Mouse (Mus musculus) lung, embryonic 14.5 days (tissue): ENCODE results near the gene Cachd1. TPM values are rescaled to one million over a fixed set of nuclear protein-coding genes. Genes with fewer than 3 reads are reported as not detected.
A peak's percentile ranks its signal among the peaks of the same experiment; 100 is the strongest.

Experiments
- ATAC-seq: fragments of 200-750 bp; cut with Nextera tagmentation; 2 replicates; pipeline ENCODE4 v1.8.0; 2017; ENCODE audit warnings: mild to moderate bottlenecking, moderate TSS enrichment, moderate library complexity; ENCODE audit not compliant: insufficient read depth
- DNase-seq: peaks from one replicate; pipeline ENCODE4 v3.0.0-alpha.2; 2015
- H3K27ac ChIP-seq: fragments of 300-500 bp; sonication (generic); 2 replicates; pipeline ENCODE4 v1.5.1; 2014; ENCODE audit warnings: low read depth, mild to moderate bottlenecking, moderate library complexity
- H3K27me3 ChIP-seq: fragments of 300-500 bp; sonication (generic); 2 replicates; pipeline ENCODE4 v1.6.1; 2014; ENCODE audit warnings: low read length, control low read depth; ENCODE audit not compliant: insufficient read depth
- H3K36me3 ChIP-seq: fragments of 300-500 bp; sonication (generic); 2 replicates; pipeline ENCODE4 v1.6.1; 2014; ENCODE audit warnings: control low read depth; ENCODE audit not compliant: insufficient read depth
- H3K4me1 ChIP-seq: fragments of 300-500 bp; sonication (generic); 2 replicates; pipeline ENCODE4 v1.6.1; 2014; ENCODE audit warnings: antibody characterized with exemption, control low read depth; ENCODE audit not compliant: insufficient read depth
- H3K4me2 ChIP-seq: fragments of 300-500 bp; sonication (generic); 2 replicates; pipeline ENCODE4 v1.6.1; 2014; ENCODE audit warnings: mild to moderate bottlenecking
- H3K4me3 ChIP-seq: fragments of 300-500 bp; sonication (generic); 2 replicates; pipeline ENCODE4 v1.5.1; 2014; ENCODE audit warnings: low read depth, low read length
- H3K9ac ChIP-seq: fragments of 300-500 bp; sonication (generic); 2 replicates; pipeline ENCODE4 v1.6.1; 2014
- H3K9me3 ChIP-seq: fragments of 300-500 bp; sonication (generic); 2 replicates; pipeline ENCODE4 v1.6.1; 2016; ENCODE audit warnings: low read depth, low read length, control low read depth
- CTCF ChIP-seq: IDR thresholded peaks from 2 replicates; pipeline ENCODE4 v1.5.1; 2016; ENCODE audit warnings: antibody characterized with exemption, low read depth
- WGBS: fragments of 180-500 bp; shearing (Covaris S2); extraction: QIAGEN DNeasy Blood & Tissue Kit; methylation state at CpG from one replicate; pipeline ENCODE4 v1.1.7; 2014; 5-methylcytosine and 5-hydroxymethylcytosine counted together
- polyA plus RNA-seq: library from polyadenylated mRNA; unstranded; fragments of >200 nt; fragmentation: Nextera tagmentation; extraction: Ambion mirVana; gene quantifications from 2 replicates; pipeline ENCODE4 v1.2.1, GENCODE M21; 2014

Gene Cachd1
- polyA plus RNA-seq, 1 experiment from 2014 or later, result 27.9 TPM

DNA sequence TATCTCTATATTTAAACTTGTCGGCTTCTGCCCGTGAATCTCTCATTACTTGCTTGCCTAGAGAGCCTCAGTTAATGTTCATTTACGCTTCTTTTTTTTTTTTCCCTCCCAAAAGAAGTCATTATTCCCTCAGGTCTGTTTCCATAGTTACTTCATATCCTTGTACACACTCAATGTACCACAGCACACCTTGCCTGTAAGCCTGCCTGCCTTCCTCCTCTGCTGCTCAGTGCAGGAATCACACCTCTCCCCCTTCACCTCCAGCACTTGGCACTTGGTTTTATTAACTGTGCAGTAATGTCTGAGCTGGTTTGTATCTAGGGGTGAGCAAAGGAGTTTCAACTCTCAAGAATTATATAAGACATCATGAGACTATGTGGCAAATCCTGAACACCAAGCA lies 121.5 kb downstream of the Cachd1 start:
- DNase-seq (no peak), ATAC-seq (no peak)
- Histone ChIP-seq H3K36me3 (0 out of 2 replicates have a peak, but pooled peaks cover 16% of the 10 kb centered on the region), H3K9me3 (no peaks in the 10 kb centered on the region), H3K4me3 (no peak overlapping the region), H3K27me3 (no peaks in the 10 kb centered on the region), H3K9ac (no peak overlapping the region), H3K4me1 (no peaks in the 10 kb centered on the region), H3K27ac (no peak overlapping the region), H3K4me2 (no peak overlapping the region)
- TF ChIP-seq CTCF, result no peak
- WGBS, result 74% methylated on average over 3 of the region's 3 CpGs

GRCm38 (mm10) chr4:100909694-100910340 lies 133.3 kb downstream of the Cachd1 start:
- Histone ChIP-seq H3K4me3 (no peak overlapping the region), H3K9me3 (no peaks in the 10 kb centered on the region), H3K27me3 (no peaks in the 10 kb centered on the region), H3K4me2 (no peak overlapping the region), H3K27ac (no peak overlapping the region), H3K36me3 (no peaks in the 10 kb centered on the region), H3K4me1 (peaks cover 12% of the 10 kb centered on the region), H3K9ac (no peak overlapping the region)
- 25% methylated on average over 9 of the region's 9 CpGs for WGBS
- peak; percentile 93 for ATAC-seq
- DNase-seq, result peak; percentile 73
- no peak for TF ChIP-seq CTCF

DNA sequence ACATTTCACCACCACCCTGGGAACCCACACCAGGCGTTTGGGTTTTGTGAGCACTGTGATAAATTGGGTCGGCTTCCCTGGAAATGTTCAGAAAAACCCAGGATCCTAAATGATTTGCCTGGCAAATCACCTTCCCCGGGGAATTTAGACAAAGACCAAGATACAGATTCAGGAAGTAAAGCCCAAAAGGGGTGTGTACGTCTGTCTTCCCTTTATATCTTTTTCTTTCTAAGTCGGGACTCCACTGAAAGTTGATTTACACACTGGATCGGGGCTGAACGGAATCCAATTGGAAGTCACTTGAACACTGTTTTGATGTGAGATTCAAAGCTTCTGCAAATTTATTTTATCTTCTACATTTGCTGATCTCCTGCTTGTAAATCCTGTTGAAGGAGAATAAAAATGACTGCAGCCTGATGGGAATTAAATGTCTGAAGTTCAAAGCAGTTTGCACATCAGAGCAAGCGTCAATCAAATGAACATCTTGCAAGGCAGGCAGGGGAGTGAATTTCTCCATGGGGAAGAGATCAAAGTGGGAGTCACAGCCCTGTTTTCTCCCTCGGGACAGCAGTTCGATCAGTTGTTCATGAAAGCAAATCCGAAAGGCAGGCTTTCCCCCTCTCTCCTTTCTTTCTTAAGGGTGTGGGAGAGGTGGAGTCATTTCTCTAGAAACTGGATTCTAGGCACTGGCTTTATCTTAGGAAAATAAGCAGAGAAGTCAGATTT lies 134.3 kb downstream of the Cachd1 start:
- WGBS, result 20% methylated on average over 11 of the region's 11 CpGs
- Histone ChIP-seq H3K4me3 (no peak overlapping the region), H3K27ac (no peak overlapping the region), H3K36me3 (no peaks in the 10 kb centered on the region), H3K9me3 (no peaks in the 10 kb centered on the region), H3K27me3 (no peaks in the 10 kb centered on the region), H3K4me2 (no peak overlapping the region), H3K9ac (no peak overlapping the region), H3K4me1 (peaks cover 15% of the 10 kb centered on the region)
- DNase-seq, result no peak
- no peak for ATAC-seq
- no peak for TF ChIP-seq CTCF

DNA sequence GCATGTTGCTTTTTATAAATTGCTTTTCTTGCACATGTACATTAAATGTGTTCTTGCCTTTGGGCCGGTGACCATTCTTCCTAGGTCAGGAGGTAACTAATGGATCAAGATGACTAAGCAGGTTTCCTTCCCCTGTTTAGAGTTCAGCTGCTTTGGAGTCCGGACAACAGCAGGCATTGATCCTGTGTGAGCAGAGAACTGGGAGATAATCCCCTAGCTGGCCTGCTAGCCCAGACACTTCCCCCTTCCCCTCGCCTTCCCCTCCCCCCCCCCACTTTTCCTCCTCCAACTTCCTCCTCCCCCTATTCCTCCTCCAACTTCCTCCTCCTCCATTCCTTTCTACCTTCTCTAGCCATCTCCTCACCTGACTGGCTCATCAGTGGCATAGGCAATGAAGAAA lies 135.2 kb downstream of the Cachd1 start:
- no peak for TF ChIP-seq CTCF
- H3K36me3 ChIP-seq, result no peaks in the 10 kb centered on the region
- H3K9me3 ChIP-seq, result no peaks in the 10 kb centered on the region
- H3K4me1 ChIP-seq, result peaks cover 15% of the 10 kb centered on the region
- DNase-seq, result no peak
- no peak for ATAC-seq
- WGBS, result 26% methylated on average over 3 of the region's 3 CpGs
- no peak overlapping the region for H3K9ac ChIP-seq
- H3K27ac ChIP-seq, result no peak overlapping the region
- H3K27me3 ChIP-seq, result no peaks in the 10 kb centered on the region
- H3K4me2 ChIP-seq, result no peak overlapping the region
- no peak overlapping the region for H3K4me3 ChIP-seq

GRCm38 (mm10) chr4:100913666-100914065 lies 137.2 kb downstream of the Cachd1 start:
- ATAC-seq (no peak), DNase-seq (no peak)
- no peak for TF ChIP-seq CTCF
- Histone ChIP-seq H3K4me1 (peaks cover 15% of the 10 kb centered on the region), H3K27me3 (no peaks in the 10 kb centered on the region), H3K9me3 (no peaks in the 10 kb centered on the region), H3K4me2 (no peak overlapping the region), H3K4me3 (no peak overlapping the region), H3K36me3 (no peaks in the 10 kb centered on the region), H3K27ac (no peak overlapping the region), H3K9ac (no peak overlapping the region)
- 82% methylated on average over 4 of the region's 4 CpGs for WGBS

- Histone ChIP-seq H3K4me1 (peaks cover 11% of the 10 kb centered on the region; the same call in 1 of the 2 replicates), H3K9me3 (no peaks in the 10 kb centered on the region), H3K4me3 (no peak overlapping the region), H3K27me3 (no peaks in the 10 kb centered on the region), H3K4me2 (no peak overlapping the region), H3K36me3 (no peaks in the 10 kb centered on the region), H3K9ac (no peak overlapping the region), H3K27ac (no peak overlapping the region)
- DNase-seq (no peak), ATAC-seq (no peak)
- 5% methylated on average over 3 of the region's 3 CpGs for WGBS
- no peak for TF ChIP-seq CTCF
These were observed 138.1 kb downstream of the Cachd1 start for GRCm38 (mm10) chr4:100914532-100914931.

DNA sequence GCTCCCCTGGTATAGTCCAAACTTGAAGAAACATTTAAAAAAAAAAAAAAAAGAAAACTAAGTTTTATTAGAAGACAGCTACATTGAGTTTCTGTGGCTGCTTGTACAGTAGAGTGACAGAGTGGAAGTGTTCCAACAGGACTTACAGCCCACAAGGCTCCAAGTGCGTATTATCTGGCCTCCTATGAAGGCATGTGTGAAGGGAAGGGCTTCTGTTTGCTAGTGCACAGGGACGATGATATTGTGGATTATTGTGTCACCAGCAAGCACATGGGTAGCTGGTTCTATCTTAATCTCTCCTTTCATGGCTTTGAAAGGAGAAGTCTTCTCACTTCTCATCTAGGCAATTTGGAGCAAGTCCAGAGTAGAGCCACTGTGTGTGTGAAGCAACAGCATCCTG lies 138.6 kb downstream of the Cachd1 start:
- no peaks in the 10 kb centered on the region for H3K36me3 ChIP-seq
- WGBS, result 40% methylated on average over 2 of the region's 2 CpGs
- H3K4me1 ChIP-seq, result peaks cover 11% of the 10 kb centered on the region; the same call in 1 of the 2 replicates
- no peak overlapping the region for H3K27ac ChIP-seq
- no peaks in the 10 kb centered on the region for H3K27me3 ChIP-seq
- no peak for TF ChIP-seq CTCF
- no peaks in the 10 kb centered on the region for H3K9me3 ChIP-seq
- ATAC-seq, result no peak
- no peak overlapping the region for H3K4me2 ChIP-seq
- DNase-seq, result no peak
- no peak overlapping the region for H3K9ac ChIP-seq
- no peak overlapping the region for H3K4me3 ChIP-seq
